In the genomic region with DNA sequence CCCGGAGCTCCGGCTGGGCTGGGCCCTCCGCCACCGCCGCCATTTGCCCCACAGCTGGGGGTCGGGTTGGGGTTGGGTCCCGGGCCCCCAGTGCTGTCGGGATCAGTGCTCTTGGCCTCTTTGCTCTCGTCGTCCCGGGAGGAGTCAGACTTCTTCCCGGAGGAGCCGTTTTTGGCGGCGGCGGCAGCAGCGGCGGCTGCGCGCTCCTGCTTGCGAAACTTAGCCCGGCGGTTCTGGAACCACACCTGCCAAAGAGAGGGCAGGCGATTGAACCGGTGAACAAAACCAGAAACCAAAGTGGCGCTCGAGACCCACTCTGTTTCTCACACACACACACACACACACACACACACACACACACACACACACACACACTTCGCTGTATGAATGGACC, we compare ENCODE assay signal across 8 mouse cellular contexts. TPM values are rescaled to one million over a fixed set of nuclear protein-coding genes. Genes with fewer than 3 reads are reported as not detected.
A peak's percentile ranks its signal among the peaks of the same experiment; 100 is the strongest.
DNase-seq lines count a peak whose midpoint lies in the region; ATAC-seq and TF ChIP-seq lines count a peak whose summit lies in the region.
"Had no signal": no experiment of that assay in that cellular context is flagged by ENCODE, and none has a peak within 500 bp of the region (broad histone marks: within the 10 kb centered on the region; RNA-seq: fewer than 3 reads in every experiment).

No protein-coding gene starts in this region.

- peaks cover 90% of the 10 kb centered on the region for H3K27me3 ChIP-seq in heart, embryonic 16.5 days (ENCODE audit: control insufficient read depth, insufficient read depth, low read length)
- peaks cover 95% of the 10 kb centered on the region for H3K27me3 ChIP-seq in limb, embryonic 13.5 days
- peaks cover 88% of the 10 kb centered on the region for H3K27me3 ChIP-seq in neural tube, embryonic 15.5 days (replicated peaks)

- WGBS in heart, embryonic 16.5 days = under 1% methylated on average over 27 of the region's 28 CpGs
- 1% methylated on average over 24 of the region's 28 CpGs for WGBS in limb, embryonic 13.5 days
- under 1% methylated on average over 28 of the region's 28 CpGs for WGBS in neural tube, embryonic 15.5 days

- in situ Hi-C loops in ES-E14 (cut with MboI; ENCODE audit: low sequenced_read_pairs in 2 of 2, unreplicated experiment in 2 of 2) = loop anchor here in 1 of 2 experiments (10.0 kb wide), 1 partner anchor 138 kb away; no protein-coding TSS in a partner anchor

- H3K36me3 ChIP-seq in ES-E14 (ENCODE audit: control insufficient read depth, insufficient read depth, low read length, poor library complexity, severe bottlenecking) = no peaks in the 10 kb centered on the region
- H3K36me3 ChIP-seq in heart, embryonic 16.5 days (ENCODE audit: control insufficient read depth, insufficient read depth) = no peaks in the 10 kb centered on the region
- H3K36me3 ChIP-seq in limb, embryonic 13.5 days = no peaks in the 10 kb centered on the region
- H3K36me3 ChIP-seq in neural tube, embryonic 15.5 days = no peaks in the 10 kb centered on the region

- ATAC-seq in heart, embryonic 16.5 days (replicated peaks; ENCODE audit: extremely low read depth, insufficient read depth, low FRiP score) = no peak
- no peak for ATAC-seq in limb, embryonic 13.5 days (ENCODE audit: low FRiP score, low read depth)
- ATAC-seq in neural tube, embryonic 15.5 days (ENCODE audit: low FRiP score) = no peak

- H3K4me1 ChIP-seq in ES-E14 (ENCODE audit: control insufficient read depth in 2 of 2, insufficient read depth in 2 of 2, low read length in 2 of 2, poor library complexity in 1 of 2) = peaks cover 0 to 10% of the 10 kb centered on the region in 2 experiments; a peak in 2 of 4 replicates
- peaks cover 3% of the 10 kb centered on the region; the same call in 1 of the 2 replicates for H3K4me1 ChIP-seq in heart, embryonic 16.5 days (ENCODE audit: control insufficient read depth, insufficient read depth, low read length)
- H3K4me1 ChIP-seq in limb, embryonic 13.5 days = peaks cover 16% of the 10 kb centered on the region
- H3K4me1 ChIP-seq in neural tube, embryonic 15.5 days = peaks cover 8% of the 10 kb centered on the region

- 0 out of 2 replicates have a peak overlapping the region, but pooled peaks have one; percentile 6 for H3K9ac ChIP-seq in ES-E14 (ENCODE audit: insufficient read depth, low read depth, low read length, poor library complexity, severe bottlenecking)
- no peak overlapping the region for H3K9ac ChIP-seq in heart, embryonic 16.5 days (ENCODE audit: low read length)
- H3K9ac ChIP-seq in limb, embryonic 13.5 days = no peak overlapping the region
- no peak overlapping the region for H3K9ac ChIP-seq in neural tube, embryonic 15.5 days (replicated peaks)

- DNase-seq in ES-E14 (ENCODE audit: low read depth, low spot score) (no peak), adipocyte (ENCODE audit: low spot score) (no peak)
- peak; percentile 63 for DNase-seq in adrenal gland, postnatal 10 days
- no peak for DNase-seq in layer of hippocampus, postnatal 14 days (ENCODE audit: low spot score in 2 of 2)

- H3K4me2 ChIP-seq in heart, embryonic 16.5 days (ENCODE audit: low read depth, low read length) = peak overlapping the region; percentile 57
- H3K4me2 ChIP-seq in limb, embryonic 13.5 days (replicated peaks) = peak overlapping the region; percentile 57
- peak overlapping the region; percentile 40 for H3K4me2 ChIP-seq in neural tube, embryonic 15.5 days

- peak overlapping the region; percentile 27 to 35 for H3K4me3 ChIP-seq in ES-E14 (ENCODE audit: insufficient read depth in 1 of 2, low read depth in 1 of 2, low read length in 2 of 2, poor library complexity in 1 of 2, severe bottlenecking in 1 of 2)
- peak overlapping the region; percentile 36 for H3K4me3 ChIP-seq in heart, embryonic 16.5 days (ENCODE audit: low read length)
- peak overlapping the region; percentile 38 for H3K4me3 ChIP-seq in limb, embryonic 13.5 days
- H3K4me3 ChIP-seq in neural tube, embryonic 15.5 days (replicated peaks) = peak overlapping the region; percentile 13; the same call in 1 of the 2 replicates

- H3K27ac ChIP-seq in ES-E14 (ENCODE audit: insufficient read depth, low read depth, low read length, poor library complexity, severe bottlenecking) = no peak overlapping the region
- no peak overlapping the region for H3K27ac ChIP-seq in heart, embryonic 16.5 days (ENCODE audit: low read length)
- no peak overlapping the region for H3K27ac ChIP-seq in limb, embryonic 13.5 days
- H3K27ac ChIP-seq in neural tube, embryonic 15.5 days (replicated peaks) = no peak overlapping the region

- H3K9me3 ChIP-seq in ES-E14 (ENCODE audit: control insufficient read depth, insufficient read depth, low read depth, low read length) = no peaks in the 10 kb centered on the region
- no peaks in the 10 kb centered on the region for H3K9me3 ChIP-seq in heart, embryonic 16.5 days (replicated peaks; ENCODE audit: control insufficient read depth, low read length)
- no peaks in the 10 kb centered on the region for H3K9me3 ChIP-seq in limb, embryonic 13.5 days
- no peaks in the 10 kb centered on the region for H3K9me3 ChIP-seq in neural tube, embryonic 15.5 days (replicated peaks)

TF ChIP-seq in ES-E14, 5 proteins besides CTCF, POLR2A, EP300 and RAD21:
- TF ChIP-seq ZNF384 (IDR thresholded peaks at IDR 0.05; ENCODE audit: low read depth, low read length) (no peak), ZC3H11A (IDR thresholded peaks at IDR 0.05; ENCODE audit: borderline replicate concordance, low read depth, low read length) (no peak), CHD2 (IDR thresholded peaks at IDR 0.05; ENCODE audit: low read depth, low read length) (no peak), MAFK (IDR thresholded peaks at IDR 0.05; ENCODE audit: insufficient read depth, low read depth, low read length) (no peak), HCFC1 (IDR thresholded peaks at IDR 0.05; ENCODE audit: borderline replicate concordance, insufficient read depth, low read length) (no peak)

RNA-seq across cellular contexts. Expression of a gene that starts 2.7 kb away (rescaled TPM):
- total RNA-seq in ES-E14 (2012; rRNA removed) = 0.09 TPM in 1 of 2 replicates, not detected in the other
- 10 to 100 TPM; 16.2 to 19.1 TPM for total RNA-seq in adrenal gland, postnatal 10 days (2021)
- polyA plus RNA-seq in heart, embryonic 16.5 days (2015; fragmentation: Nextera tagmentation; extraction: Ambion mirVana) = 0.22 and 0.25 TPM in 2 replicates
- polyA plus RNA-seq in limb, embryonic 13.5 days (2015; fragmentation: Nextera tagmentation; extraction: Ambion mirVana) = 0.05 TPM in 1 of 2 replicates, not detected in the other
- polyA plus RNA-seq in neural tube, embryonic 15.5 days (2015; fragmentation: Nextera tagmentation; extraction: Ambion mirVana) = 2.6 and 3.6 TPM in 2 replicates
- not detected for total RNA-seq in layer of hippocampus, postnatal 14 days (2021)
- total RNA-seq: left cerebral cortex, postnatal 25 days had no signal

Comparison
In these comparisons a context has a peak if more than half of its experiments do, and no peak if none do; other contexts are left out.
1. RNA of a gene that starts 2.7 kb away (total RNA-seq): 16.2 to 19.1 TPM in adrenal gland, postnatal 10 days; 0.09 TPM in ES-E14 and not detected in layer of hippocampus, postnatal 14 days; every median in the first group is over 10 times any median in the second.
2. Peak in every context shown above with its lines, with median percentiles within 50 percentile points of each other: H3K4me3 ChIP-seq and H3K4me2 ChIP-seq.